Mouse (Mus musculus): ENCODE data around the gene Slc22a4.
"Not testable (repeated sequence)": the region's sequence is repeated elsewhere in the genome, so short reads cannot be mapped to it uniquely, and the experiment has no call there.

The Slc22a4 gene

GRCm38 (mm10) chr11:54004734-54005133, 23.2 kb downstream of the Slc22a4 start:
- peak; percentile 44 to 64 for DNase-seq (ENCODE audit: low spot score in 2 of 2)

DNA sequence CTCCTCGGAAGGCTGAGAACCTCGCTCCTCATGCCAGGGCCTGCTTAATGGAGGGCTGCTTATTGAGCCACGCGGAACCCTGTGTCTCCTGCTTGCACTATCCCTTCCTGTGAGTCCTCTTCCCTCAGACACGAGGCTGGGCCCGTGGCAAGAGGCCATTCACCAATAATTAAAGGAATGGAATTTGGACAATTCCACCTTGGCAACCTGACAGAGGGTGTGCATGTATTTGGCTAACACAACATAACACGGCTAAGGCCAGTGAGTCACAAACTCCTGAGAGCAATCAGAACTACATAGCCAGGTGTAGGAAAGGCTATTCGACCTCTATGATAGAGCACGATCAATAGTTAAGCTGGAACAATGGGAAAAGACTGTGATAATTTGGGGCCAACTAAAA, 23.7 kb downstream of the Slc22a4 start:
- DNase-seq (ENCODE audit: low spot score in 2 of 2) = no peak

- DNase-seq (ENCODE audit: low spot score in 2 of 2) = peak; percentile 17 to 41
Measured at GRCm38 (mm10) chr11:54002761-54003717, 24.9 kb downstream of the Slc22a4 start.

DNA sequence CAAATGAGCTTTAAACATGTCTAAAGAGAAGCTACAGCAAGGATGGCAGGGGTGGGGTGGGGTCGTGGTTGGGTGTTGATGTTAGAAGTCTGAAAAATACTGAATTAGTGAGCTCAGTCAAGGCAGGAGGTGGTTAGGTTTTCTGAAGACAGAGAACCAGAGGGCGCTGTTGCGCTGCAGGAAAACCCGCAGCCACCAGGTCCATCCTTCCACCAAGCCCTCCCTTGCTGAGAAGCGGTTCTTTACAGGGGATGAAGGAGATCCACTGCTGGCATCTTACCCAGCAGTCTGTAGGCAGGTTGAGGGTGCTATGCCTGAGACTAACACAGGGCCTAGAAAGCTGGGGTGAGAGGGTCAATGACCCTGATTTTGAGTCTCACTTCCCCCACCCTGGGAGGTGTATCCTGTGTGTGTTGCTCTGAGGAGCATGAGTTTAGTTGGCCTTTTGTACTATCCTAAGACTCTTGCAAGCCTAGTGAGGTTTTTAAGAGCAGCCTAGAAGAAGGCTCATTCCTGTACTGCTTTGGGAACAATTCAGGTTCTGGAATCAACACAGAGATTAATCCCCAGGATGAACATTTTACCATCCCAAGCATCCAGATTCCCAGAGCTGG, 25.6 kb downstream of the Slc22a4 start:
- DNase-seq (ENCODE audit: low spot score in 2 of 2) = peak in 1 of 2 experiments; percentile 16

GRCm38 (mm10) chr11:53997661-53998060, 30.2 kb downstream of the Slc22a4 start:
- no peak for DNase-seq (ENCODE audit: low spot score in 2 of 2)

DNA sequence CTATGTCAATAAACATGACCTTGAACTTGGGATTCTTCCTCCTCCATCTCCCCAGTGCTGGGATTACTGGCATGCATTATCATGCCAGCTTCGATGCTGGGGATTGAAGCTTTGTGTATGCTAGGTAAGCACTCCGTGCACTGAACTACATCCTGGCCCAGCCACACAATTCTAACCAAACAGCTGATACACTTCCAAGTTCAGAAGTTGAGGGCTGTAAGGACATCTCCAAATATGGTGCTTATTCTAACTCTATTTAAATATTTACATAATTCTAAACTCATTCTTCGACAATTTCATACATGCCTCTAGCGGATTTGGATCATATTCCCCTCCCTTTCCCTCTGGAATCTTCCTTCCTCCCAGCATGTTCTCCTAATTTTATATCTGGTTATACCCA, 35.6 kb downstream of the Slc22a4 start:
- no peak for DNase-seq (ENCODE audit: low spot score in 2 of 2)

DNA sequence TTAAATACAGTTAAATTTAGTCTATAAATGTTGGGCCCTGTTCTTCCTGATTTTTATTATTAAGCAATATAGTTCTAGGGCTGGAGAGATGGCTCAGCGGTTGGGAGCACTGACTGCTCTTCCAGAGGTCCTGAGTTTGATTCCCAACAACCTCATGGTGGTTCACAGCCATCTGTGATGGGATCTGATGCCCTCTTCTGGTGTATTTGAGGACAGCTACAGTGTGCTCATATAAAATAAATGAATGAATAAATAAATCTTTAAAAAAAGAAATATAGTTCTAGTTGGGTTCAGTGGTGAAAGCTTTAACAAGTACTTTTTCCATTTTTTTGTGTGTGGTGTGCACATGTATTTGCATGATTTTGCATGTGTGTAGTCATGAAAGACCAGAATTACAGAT, 38.7 kb downstream of the Slc22a4 start:
- no peak for DNase-seq (ENCODE audit: low spot score in 2 of 2)

DNA sequence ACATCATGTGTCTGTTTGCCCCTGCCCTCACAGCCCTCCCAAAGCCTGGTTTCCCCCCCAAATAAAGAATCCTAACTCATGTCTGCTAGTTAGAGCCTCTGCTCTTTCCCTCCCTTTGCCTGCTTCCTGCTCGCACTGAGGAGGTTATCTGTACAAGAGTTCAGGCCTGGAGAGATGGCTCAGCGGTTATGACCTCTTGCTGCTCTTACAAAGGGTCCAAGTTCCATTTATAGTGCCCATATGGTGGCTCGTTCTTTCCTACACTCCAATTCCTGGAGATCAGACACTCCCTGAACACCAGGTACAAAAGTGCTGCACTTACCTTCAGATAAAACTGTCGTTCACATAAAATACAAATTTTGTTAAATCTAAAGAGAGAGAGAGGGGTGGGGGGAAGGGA, 39.8 kb downstream of the Slc22a4 start:
- no peak for DNase-seq (ENCODE audit: low spot score in 2 of 2)

DNA sequence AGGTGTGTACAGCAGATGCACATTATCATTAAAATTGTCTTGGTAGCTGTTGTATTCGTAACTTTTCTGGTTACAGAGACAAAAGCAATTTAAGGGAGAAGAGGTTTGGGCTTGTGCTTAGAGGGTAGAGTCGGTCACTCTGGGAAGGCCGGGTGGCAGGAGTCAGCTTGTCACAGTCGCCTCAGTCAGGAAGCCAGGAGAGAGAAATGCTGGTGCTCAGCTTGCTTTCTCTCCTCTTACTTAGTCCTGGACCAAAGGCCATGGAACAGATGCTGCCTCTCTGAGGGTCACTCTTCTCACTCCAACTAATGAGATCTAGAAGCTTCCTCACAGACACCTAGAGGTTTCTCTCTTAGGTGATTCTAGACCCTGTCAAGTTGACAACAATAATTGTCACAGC, 46.5 kb downstream of the Slc22a4 start:
- DNase-seq (ENCODE audit: low spot score in 2 of 2) = no peak

DNA sequence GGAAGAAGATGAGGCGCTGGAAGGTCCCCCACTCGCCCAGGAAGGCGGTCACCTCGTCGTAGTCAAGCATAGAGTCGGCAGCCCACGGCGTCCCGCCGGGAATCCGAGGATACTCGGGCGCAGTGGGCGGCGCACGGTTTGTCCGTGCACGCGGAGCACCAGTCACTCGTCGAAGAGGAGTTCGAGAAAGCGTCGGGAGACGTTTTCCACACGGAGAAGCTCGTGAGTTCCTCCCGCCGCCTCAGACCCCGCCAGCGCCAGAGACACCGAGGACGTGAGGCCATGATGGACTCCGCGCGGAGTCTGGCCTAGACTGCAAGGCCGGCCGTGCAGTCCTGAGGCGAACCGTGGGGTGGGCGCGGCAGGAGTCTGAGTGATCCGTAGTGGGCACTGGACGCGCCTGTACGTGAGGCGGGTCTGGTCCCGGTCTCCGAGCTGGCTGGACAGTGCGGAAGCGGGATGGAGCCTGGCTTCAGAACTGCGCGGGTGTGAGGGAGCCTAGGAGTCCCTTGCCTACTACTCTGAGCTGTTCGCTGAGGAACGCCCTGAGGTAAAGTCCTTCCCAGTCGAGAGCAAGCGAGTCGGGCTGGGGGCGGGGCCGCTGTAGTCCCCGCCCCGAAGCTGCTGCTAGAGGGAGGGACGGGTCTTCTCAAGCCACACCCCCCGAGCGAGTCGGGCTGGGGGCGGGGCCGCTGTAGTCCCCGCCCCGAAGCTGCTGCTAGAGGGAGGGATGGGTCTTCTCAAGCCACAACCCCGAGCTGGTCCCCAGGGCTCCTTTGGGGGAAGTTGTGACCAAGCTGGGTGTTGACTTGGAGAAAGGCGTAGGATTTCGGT, 47.9 kb downstream of the Slc22a4 start, which contains the start of gene Slc22a21:
Slc22a21 (minus strand) TSS at position 545 of the 834 bp plus-strand sequence.
- DNase-seq (ENCODE audit: low spot score in 2 of 2) = peak; percentile 66 to 74

DNA sequence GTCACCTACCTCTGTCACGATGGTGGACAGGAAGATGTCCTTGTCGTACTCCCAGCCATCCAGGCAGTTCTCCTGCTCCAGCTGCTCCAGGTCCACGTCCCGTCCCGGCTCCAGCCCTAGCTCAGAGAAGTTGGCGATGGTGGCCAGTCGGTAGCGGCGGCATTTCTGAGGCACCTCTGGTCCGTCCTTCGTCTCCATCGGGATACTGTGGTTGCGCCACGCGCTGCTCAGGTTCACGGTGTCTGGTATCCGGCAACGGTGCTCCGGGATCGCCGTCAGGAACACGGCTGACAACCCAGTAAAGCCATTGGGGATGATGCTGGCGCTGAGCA, 48.5 kb downstream of the Slc22a4 start:
- not testable (repeated sequence) for DNase-seq (ENCODE audit: low spot score in 2 of 2)

DNA sequence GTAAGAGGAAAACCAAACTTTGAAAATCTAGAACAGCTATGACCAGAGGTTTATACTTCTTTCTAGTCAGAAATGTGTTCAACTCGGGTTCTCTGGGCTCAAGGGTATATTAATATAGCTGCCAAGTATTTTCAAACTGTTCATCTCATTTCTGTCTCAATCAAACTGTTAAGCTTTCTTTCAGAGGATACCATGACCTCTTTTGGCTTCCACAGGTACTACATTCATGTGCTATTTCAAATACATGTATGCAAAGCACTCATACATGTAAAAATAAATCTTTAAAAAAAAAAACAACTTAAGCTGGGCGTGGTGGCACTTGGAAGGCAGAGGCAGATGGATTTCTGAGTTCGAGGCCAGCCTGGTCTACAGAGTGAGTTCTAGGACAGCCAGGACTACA, 50.2 kb downstream of the Slc22a4 start:
- DNase-seq (ENCODE audit: low spot score in 2 of 2) = no peak

DNA sequence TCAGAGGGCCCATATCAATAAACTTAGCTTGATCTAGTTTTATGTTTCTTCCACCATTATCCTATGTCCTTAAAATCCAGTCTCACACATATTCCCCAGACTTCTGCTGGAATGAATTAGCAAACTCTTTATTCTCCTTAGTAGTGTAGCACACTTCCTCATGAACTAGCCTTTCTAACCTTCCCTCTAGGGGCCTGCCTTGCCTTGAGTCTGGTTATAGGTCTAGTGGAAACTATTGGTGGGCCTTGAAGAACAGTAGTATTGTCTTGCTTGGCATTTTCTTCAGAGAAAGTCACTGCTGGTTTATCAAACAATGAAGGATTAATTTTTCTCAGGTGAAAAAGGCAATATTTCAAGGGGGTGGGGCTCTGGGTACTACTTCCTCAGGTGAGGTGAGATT, 52.3 kb downstream of the Slc22a4 start:
- DNase-seq (ENCODE audit: low spot score in 2 of 2) = no peak

DNA sequence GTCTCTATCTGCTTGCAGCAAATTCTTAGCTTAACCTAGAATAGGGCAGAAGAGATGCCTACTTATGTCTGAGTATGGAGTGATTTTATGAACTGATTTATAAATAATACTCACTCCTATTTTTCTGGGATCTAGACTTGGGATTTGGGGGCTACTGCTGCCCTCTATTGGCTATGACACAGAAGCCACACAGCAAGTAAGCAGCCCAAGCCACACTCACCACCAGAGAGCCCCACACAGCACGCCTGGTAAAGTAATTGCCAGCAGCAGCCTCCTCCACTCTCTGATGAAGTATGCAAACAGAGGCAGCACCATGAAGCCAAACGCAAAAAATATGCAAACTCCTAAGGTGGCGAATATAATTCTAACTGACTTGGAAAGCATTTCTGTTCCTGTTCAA, 68.9 kb downstream of the Slc22a4 start:
- DNase-seq (ENCODE audit: low spot score in 2 of 2) = no peak

- DNase-seq (ENCODE audit: low spot score in 2 of 2) = peak; percentile 10 to 14
Measured at GRCm38 (mm10) chr11:53958176-53958575, 69.7 kb downstream of the Slc22a4 start.

DNA sequence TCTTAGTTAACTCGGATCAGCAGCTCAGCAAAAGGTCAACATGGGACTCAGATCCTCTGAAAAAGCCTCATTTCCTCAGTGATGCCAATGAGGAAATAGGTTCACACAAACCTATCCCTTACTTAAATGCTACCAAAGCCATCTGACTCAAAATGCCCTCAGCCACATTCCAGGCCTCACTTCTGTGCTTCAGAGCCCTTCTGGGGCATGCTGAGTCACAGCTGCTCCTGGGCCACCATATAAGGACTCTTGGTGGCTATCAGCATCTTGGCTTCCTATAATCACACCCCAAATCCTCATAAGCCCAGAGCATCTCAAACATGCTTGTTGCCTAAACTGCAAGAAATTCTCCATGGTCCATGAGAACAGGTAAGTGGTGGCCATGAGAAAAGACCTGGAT, 71.3 kb downstream of the Slc22a4 start:
- no peak for DNase-seq (ENCODE audit: low spot score in 2 of 2)

GRCm38 (mm10) chr11:53954653-53955052, 73.2 kb downstream of the Slc22a4 start:
- DNase-seq (ENCODE audit: low spot score in 2 of 2) = no peak

- not testable (repeated sequence) for DNase-seq (ENCODE audit: low spot score in 2 of 2)
Measured at GRCm38 (mm10) chr11:53950133-53950532, 77.8 kb downstream of the Slc22a4 start.
